Mouse (Mus musculus): ENCODE measurements around the gene Clec11a. TPM values are rescaled to one million over a fixed set of nuclear protein-coding genes. Genes with fewer than 3 reads are reported as not detected.

The Clec11a gene
- polyA plus RNA-seq, 1 experiment from 2014 or later, result 1.6 TPM

- WGBS (ENCODE audit: insufficient replicate concordance), result 51% methylated on average over 6 of the region's 6 CpGs
- TF ChIP-seq CTCF (IDR thresholded peaks at IDR 0.05; ENCODE audit: low read depth) (no peak), EP300 (IDR thresholded peaks at IDR 0.05; ENCODE audit: low read depth) (no peak)
- H3K27me3 ChIP-seq (ENCODE audit: insufficient read depth, low read length), result peaks cover 36% of the 10 kb centered on the region
Observed at GRCm38 (mm10) chr7:44340226-44340625, 33.5 kb upstream of the Clec11a start.

GRCm38 (mm10) chr7:44337121-44337849, 30.6 kb upstream of the Clec11a start:
- no peaks in the 10 kb centered on the region for H3K36me3 ChIP-seq (replicated peaks; ENCODE audit: insufficient read depth, low read length)
- H3K9ac ChIP-seq (replicated peaks), result no peak overlapping the region
- peaks cover 52% of the 10 kb centered on the region for H3K27me3 ChIP-seq (ENCODE audit: insufficient read depth, low read length)
- 7% methylated on average over 32 of the region's 32 CpGs for WGBS (ENCODE audit: insufficient replicate concordance)
- TF ChIP-seq EP300 (IDR thresholded peaks at IDR 0.05; ENCODE audit: low read depth) (no peak), CTCF (IDR thresholded peaks at IDR 0.05; ENCODE audit: low read depth) (no peak)
- H3K9me3 ChIP-seq (ENCODE audit: low read length), result no peaks in the 10 kb centered on the region
- H3K4me3 ChIP-seq (ENCODE audit: low read depth, low read length), result no peak overlapping the region
- no peak overlapping the region for H3K4me2 ChIP-seq (ENCODE audit: low read depth, low read length)
- no peaks in the 10 kb centered on the region for H3K4me1 ChIP-seq (ENCODE audit: insufficient read depth)
- DNase-seq, result no peak
- ATAC-seq, result no peak
- H3K27ac ChIP-seq (ENCODE audit: low read depth), result no peak overlapping the region

More at GRCm38 (mm10) chr7:44340226-44340625, 33.5 kb upstream of the Clec11a start:
- no peak overlapping the region for H3K27ac ChIP-seq (ENCODE audit: low read depth)
- H3K9ac ChIP-seq (replicated peaks), result no peak overlapping the region
- no peaks in the 10 kb centered on the region for H3K36me3 ChIP-seq (replicated peaks; ENCODE audit: insufficient read depth, low read length)
- no peak overlapping the region for H3K4me3 ChIP-seq (ENCODE audit: low read depth, low read length)
- no peaks in the 10 kb centered on the region for H3K4me1 ChIP-seq (ENCODE audit: insufficient read depth)
- no peak overlapping the region for H3K4me2 ChIP-seq (ENCODE audit: low read depth, low read length)
- H3K9me3 ChIP-seq (ENCODE audit: low read length), result no peaks in the 10 kb centered on the region
- no peak for ATAC-seq
- DNase-seq, result no peak

- Histone ChIP-seq H3K4me2 (ENCODE audit: low read depth, low read length) (no peak overlapping the region), H3K27ac (ENCODE audit: low read depth) (no peak overlapping the region), H3K9ac (replicated peaks) (no peak overlapping the region), H3K36me3 (replicated peaks; ENCODE audit: insufficient read depth, low read length) (no peaks in the 10 kb centered on the region), H3K4me1 (ENCODE audit: insufficient read depth) (no peaks in the 10 kb centered on the region), H3K9me3 (ENCODE audit: low read length) (no peaks in the 10 kb centered on the region), H3K27me3 (ENCODE audit: insufficient read depth, low read length) (peaks cover 52% of the 10 kb centered on the region), H3K4me3 (ENCODE audit: low read depth, low read length) (no peak overlapping the region)
- no peak for TF ChIP-seq EP300 (IDR thresholded peaks at IDR 0.05; ENCODE audit: low read depth)
- no peak for TF ChIP-seq CTCF (IDR thresholded peaks at IDR 0.05; ENCODE audit: low read depth)
- WGBS (ENCODE audit: insufficient replicate concordance), result 6% methylated on average over 39 of the region's 54 CpGs
- ATAC-seq (no peak), DNase-seq (no peak)
Observed at GRCm38 (mm10) chr7:44336046-44337021, 29.6 kb upstream of the Clec11a start.

GRCm38 (mm10) chr7:44335031-44335878, 28.6 kb upstream of the Clec11a start:
- Histone ChIP-seq H3K4me2 (ENCODE audit: low read depth, low read length) (no peak overlapping the region), H3K27me3 (ENCODE audit: insufficient read depth, low read length) (peaks cover 52% of the 10 kb centered on the region), H3K9me3 (ENCODE audit: low read length) (no peaks in the 10 kb centered on the region), H3K27ac (ENCODE audit: low read depth) (no peak overlapping the region), H3K4me1 (ENCODE audit: insufficient read depth) (no peaks in the 10 kb centered on the region), H3K36me3 (replicated peaks; ENCODE audit: insufficient read depth, low read length) (no peaks in the 10 kb centered on the region), H3K9ac (replicated peaks) (no peak overlapping the region), H3K4me3 (ENCODE audit: low read depth, low read length) (no peak overlapping the region)
- 7% methylated on average over 17 of the region's 40 CpGs for WGBS (ENCODE audit: insufficient replicate concordance)
- TF ChIP-seq CTCF (IDR thresholded peaks at IDR 0.05; ENCODE audit: low read depth) (no peak), EP300 (IDR thresholded peaks at IDR 0.05; ENCODE audit: low read depth) (no peak)
- ATAC-seq, result no peak
- no peak for DNase-seq

- no peak overlapping the region for H3K27ac ChIP-seq (ENCODE audit: low read depth)
- no peak overlapping the region for H3K4me2 ChIP-seq (ENCODE audit: low read depth, low read length)
- H3K36me3 ChIP-seq (replicated peaks; ENCODE audit: insufficient read depth, low read length), result no peaks in the 10 kb centered on the region
- H3K4me3 ChIP-seq (ENCODE audit: low read depth, low read length), result no peak overlapping the region
- ATAC-seq (no peak), DNase-seq (no peak)
- 56% methylated on average over 14 of the region's 14 CpGs for WGBS (ENCODE audit: insufficient replicate concordance)
- no peak overlapping the region for H3K9ac ChIP-seq (replicated peaks)
- peaks cover 51% of the 10 kb centered on the region for H3K27me3 ChIP-seq (ENCODE audit: insufficient read depth, low read length)
- H3K4me1 ChIP-seq (ENCODE audit: insufficient read depth), result no peaks in the 10 kb centered on the region
- H3K9me3 ChIP-seq (ENCODE audit: low read length), result no peaks in the 10 kb centered on the region
- no peak for TF ChIP-seq CTCF (IDR thresholded peaks at IDR 0.05; ENCODE audit: low read depth)
- no peak for TF ChIP-seq EP300 (IDR thresholded peaks at IDR 0.05; ENCODE audit: low read depth)
Observed at GRCm38 (mm10) chr7:44334139-44334538, 27.4 kb upstream of the Clec11a start.

Measured in liver, postnatal 0 days (tissue).